Mouse (Mus musculus): ENCODE measurements at regions not wholly inside any gene's neighbourhood (a gene's known extent, or its start where the extent isn't known, plus 50 kb on each side); places are given as distances from the start of the nearest gene placed in this dataset.

DNA sequence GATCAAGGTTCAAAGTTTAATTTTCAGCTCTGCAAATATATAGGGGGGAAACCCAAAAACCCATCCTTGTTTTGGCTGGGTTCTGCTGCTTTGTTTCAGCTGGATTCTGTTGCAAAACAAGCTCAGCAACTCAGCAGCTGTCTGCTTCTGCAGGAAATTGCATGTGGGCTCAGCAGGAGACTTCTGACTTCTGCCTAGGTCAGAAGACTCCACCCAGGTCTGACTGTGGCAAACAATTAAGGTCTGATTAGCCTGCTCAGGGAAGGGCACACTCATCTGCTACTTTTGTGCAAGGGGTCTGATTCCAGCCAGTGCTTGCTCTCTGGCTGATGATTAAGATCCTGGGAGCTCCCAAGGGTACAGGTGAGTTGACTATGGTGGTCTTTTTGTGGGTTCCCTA is 428.7 kb upstream of the Luzp2 start:
- DNase-seq (ENCODE audit: low spot score in 2 of 2), result no peak

DNA sequence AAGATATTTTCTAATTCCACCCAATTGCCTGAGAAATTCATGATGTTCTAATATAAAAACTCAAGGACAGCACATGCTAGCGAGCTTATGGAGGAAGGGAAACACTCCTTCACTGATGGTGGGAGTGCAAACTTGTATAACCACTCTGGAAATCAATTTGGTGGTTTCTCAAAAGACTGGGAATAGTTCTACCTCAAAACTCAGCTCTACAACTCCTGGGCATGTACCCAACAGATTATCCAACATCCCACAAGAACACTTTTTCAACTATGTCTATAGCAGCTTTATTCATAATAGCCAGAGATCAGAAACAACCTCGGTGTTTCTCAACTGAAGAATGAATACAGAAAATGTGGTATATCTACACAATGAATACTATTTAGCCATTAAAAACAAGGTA is 427.5 kb upstream of the Luzp2 start:
- DNase-seq (ENCODE audit: low spot score in 2 of 2), result peak in 1 of 2 experiments; percentile 30
